Mouse (Mus musculus) lung, embryonic 14.5 days (tissue): ENCODE data around the gene Gpr12. TPM values are rescaled to one million over a fixed set of nuclear protein-coding genes. Genes with fewer than 3 reads are reported as not detected.

Experiments used
- ATAC-seq: fragments of 200-750 bp; cut with Nextera tagmentation; 2 replicates; pipeline ENCODE4 v1.8.0; 2017; ENCODE audit warnings: mild to moderate bottlenecking, moderate TSS enrichment, moderate library complexity; ENCODE audit not compliant: insufficient read depth
- DNase-seq: peaks from one replicate; pipeline ENCODE4 v3.0.0-alpha.2; 2015
- H3K27ac ChIP-seq: fragments of 300-500 bp; sonication (generic); 2 replicates; pipeline ENCODE4 v1.5.1; 2014; ENCODE audit warnings: low read depth, mild to moderate bottlenecking, moderate library complexity
- H3K27me3 ChIP-seq: fragments of 300-500 bp; sonication (generic); 2 replicates; pipeline ENCODE4 v1.6.1; 2014; ENCODE audit warnings: low read length, control low read depth; ENCODE audit not compliant: insufficient read depth
- H3K36me3 ChIP-seq: fragments of 300-500 bp; sonication (generic); 2 replicates; pipeline ENCODE4 v1.6.1; 2014; ENCODE audit warnings: control low read depth; ENCODE audit not compliant: insufficient read depth
- H3K4me1 ChIP-seq: fragments of 300-500 bp; sonication (generic); 2 replicates; pipeline ENCODE4 v1.6.1; 2014; ENCODE audit warnings: antibody characterized with exemption, control low read depth; ENCODE audit not compliant: insufficient read depth
- H3K4me2 ChIP-seq: fragments of 300-500 bp; sonication (generic); 2 replicates; pipeline ENCODE4 v1.6.1; 2014; ENCODE audit warnings: mild to moderate bottlenecking
- H3K4me3 ChIP-seq: fragments of 300-500 bp; sonication (generic); 2 replicates; pipeline ENCODE4 v1.5.1; 2014; ENCODE audit warnings: low read depth, low read length
- H3K9ac ChIP-seq: fragments of 300-500 bp; sonication (generic); 2 replicates; pipeline ENCODE4 v1.6.1; 2014
- H3K9me3 ChIP-seq: fragments of 300-500 bp; sonication (generic); 2 replicates; pipeline ENCODE4 v1.6.1; 2016; ENCODE audit warnings: low read depth, low read length, control low read depth
- CTCF ChIP-seq: IDR thresholded peaks from 2 replicates; pipeline ENCODE4 v1.5.1; 2016; ENCODE audit warnings: antibody characterized with exemption, low read depth
- WGBS: fragments of 180-500 bp; shearing (Covaris S2); extraction: QIAGEN DNeasy Blood & Tissue Kit; methylation state at CpG from one replicate; pipeline ENCODE4 v1.1.7; 2014; 5-methylcytosine and 5-hydroxymethylcytosine counted together
- polyA plus RNA-seq: library from polyadenylated mRNA; unstranded; fragments of >200 nt; fragmentation: Nextera tagmentation; extraction: Ambion mirVana; gene quantifications from 2 replicates; pipeline ENCODE4 v1.2.1, GENCODE M21; 2014

The Gpr12 gene
- not detected in 2 replicates for polyA plus RNA-seq

DNA sequence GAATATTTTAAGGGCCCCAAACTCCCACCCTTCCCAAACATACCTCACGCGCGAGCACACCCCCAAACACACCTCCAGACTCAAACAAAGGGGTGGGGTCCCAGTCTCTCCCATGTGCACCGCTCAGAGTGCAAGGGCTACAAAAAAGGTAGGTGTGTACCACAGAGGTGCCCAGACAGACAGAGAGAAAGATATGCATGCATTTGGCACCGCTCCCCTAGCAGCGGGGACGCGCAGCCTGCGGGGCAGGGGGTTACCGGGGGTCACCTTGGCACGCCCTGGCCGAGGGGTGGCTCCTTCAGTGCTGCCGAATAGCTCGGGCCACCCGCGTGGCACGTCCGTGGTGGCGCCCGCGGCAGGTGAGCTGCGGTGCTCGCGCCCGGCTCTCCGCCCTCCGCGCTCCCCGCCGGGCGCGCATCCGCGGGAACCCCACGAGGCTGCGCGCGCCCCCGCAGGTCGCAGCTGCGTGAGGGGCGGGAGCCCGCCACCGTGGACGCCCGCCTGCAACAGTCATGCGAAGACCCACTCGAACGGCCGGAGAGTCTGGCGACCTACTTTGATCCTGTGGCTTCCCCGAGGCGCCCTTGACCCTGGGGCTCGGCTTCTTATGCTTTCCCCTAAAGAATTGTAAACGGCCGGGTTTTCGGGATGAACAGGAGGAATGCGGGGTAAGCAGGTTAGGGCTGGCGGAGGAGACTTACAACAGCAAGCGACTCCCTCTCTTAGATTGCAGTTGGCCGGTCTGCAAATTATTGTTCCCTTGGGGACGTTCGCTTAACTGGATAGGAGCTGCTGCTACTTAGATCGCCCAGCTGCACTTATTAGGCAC, at the start of gene Gpr12:
Gpr12 (minus strand) TSS at position 762 of the 829 bp plus-strand sequence.
- ATAC-seq (peak; percentile 44; the same call in 1 of the 2 replicates), DNase-seq (peak; percentile 50)
- H3K9me3 ChIP-seq: no peaks in the 10 kb centered on the region
- peak within 1 kb of the TSS; percentile 43 for H3K4me3 ChIP-seq
- no peak for TF ChIP-seq CTCF
- 1% methylated on average over 64 of the region's 64 CpGs for WGBS
- H3K4me1 ChIP-seq: no peaks in the 10 kb centered on the region
- peak within 1 kb of the TSS; percentile 13; the same call in 1 of the 2 replicates for H3K9ac ChIP-seq
- peak within 1 kb of the TSS; percentile 78 for H3K4me2 ChIP-seq
- no peaks in the 10 kb centered on the region for H3K36me3 ChIP-seq
- H3K27ac ChIP-seq: no peak within 1 kb of the TSS
- peaks cover 44% of the 10 kb centered on the region for H3K27me3 ChIP-seq

DNA sequence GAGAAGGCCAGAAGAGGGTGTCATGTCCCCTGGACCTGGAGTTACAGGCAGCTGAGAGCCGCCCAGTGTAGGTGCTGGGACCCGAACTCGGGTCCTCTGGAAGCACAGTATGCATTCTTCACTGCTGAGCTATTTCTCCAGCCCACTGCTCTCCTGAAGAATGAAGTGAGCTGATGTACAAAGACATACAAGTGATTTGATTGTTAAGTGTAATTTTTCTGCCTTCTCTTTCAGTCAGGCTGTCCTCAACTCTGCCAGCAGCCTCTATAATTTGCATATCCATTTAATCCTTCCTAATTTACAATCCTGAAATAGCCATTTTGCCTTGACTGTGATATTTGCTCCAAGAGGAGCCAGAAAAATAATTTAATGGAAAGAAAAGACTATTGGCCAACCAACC, 46.6 kb upstream of the Gpr12 start:
- no peak for TF ChIP-seq CTCF
- Histone ChIP-seq H3K9ac (no peak overlapping the region), H3K4me1 (no peaks in the 10 kb centered on the region), H3K36me3 (no peaks in the 10 kb centered on the region), H3K27ac (no peak overlapping the region), H3K4me3 (no peak overlapping the region), H3K27me3 (no peaks in the 10 kb centered on the region), H3K4me2 (no peak overlapping the region), H3K9me3 (no peaks in the 10 kb centered on the region)
- 69% methylated on average over 3 of the region's 3 CpGs for WGBS
- ATAC-seq (no peak), DNase-seq (no peak)

DNA sequence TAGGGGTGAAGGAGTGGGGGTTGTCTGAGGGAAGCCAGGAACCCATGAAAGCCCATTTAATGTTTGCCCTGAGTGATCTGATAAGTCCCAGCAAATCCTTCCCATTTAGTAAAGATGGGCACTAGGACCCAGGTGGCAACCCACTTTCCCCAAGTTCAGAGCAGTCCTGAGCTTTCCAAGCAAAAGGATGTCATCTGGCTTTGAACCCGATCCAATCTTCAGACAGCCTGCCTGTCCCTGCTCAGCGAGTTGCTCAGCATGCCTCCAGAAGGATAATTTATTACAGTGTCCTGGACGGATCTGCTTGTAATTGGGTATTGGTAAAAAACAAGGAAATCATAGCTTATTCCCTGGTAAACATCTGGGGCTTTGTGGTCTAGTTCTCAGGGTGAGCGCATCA, 45.9 kb upstream of the Gpr12 start:
- Histone ChIP-seq H3K9ac (no peak overlapping the region), H3K4me2 (no peak overlapping the region), H3K4me1 (no peaks in the 10 kb centered on the region), H3K27me3 (no peaks in the 10 kb centered on the region), H3K9me3 (no peaks in the 10 kb centered on the region), H3K27ac (no peak overlapping the region), H3K4me3 (no peak overlapping the region), H3K36me3 (no peaks in the 10 kb centered on the region)
- ATAC-seq (no peak), DNase-seq (no peak)
- no peak for TF ChIP-seq CTCF
- 26% methylated on average over 4 of the region's 4 CpGs for WGBS

DNA sequence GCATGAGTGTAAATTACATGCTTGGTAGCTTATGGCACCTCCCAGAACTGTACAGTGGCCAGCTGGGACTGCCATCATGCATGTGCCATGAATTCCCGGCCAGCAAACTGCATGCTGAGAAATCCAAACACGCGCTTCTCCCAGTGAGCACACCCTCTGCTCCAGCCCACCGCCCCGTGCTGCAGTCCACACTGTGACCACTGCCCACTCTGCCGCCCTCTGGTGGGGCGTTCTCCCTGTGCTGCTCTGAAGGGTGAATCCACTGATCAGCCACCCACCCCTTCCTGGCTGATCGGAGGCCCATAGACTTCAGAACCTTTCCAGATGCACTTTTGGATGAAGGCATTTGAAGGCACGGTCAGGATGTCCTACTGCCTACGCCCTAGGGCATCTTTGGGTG, 44.6 kb upstream of the Gpr12 start:
- WGBS: 71% methylated on average over 10 of the region's 10 CpGs
- no peak for TF ChIP-seq CTCF

GRCm38 (mm10) chr5:146628804-146629203, 43.8 kb upstream of the Gpr12 start:
- no peaks in the 10 kb centered on the region for H3K9me3 ChIP-seq
- WGBS: 77% methylated on average over 1 of the region's 1 CpGs
- no peak for TF ChIP-seq CTCF
- H3K4me2 ChIP-seq: no peak overlapping the region
- H3K9ac ChIP-seq: no peak overlapping the region
- no peak overlapping the region for H3K27ac ChIP-seq
- no peak for DNase-seq
- H3K4me1 ChIP-seq: no peaks in the 10 kb centered on the region
- no peak overlapping the region for H3K4me3 ChIP-seq
- ATAC-seq: no peak
- H3K36me3 ChIP-seq: no peaks in the 10 kb centered on the region
- no peaks in the 10 kb centered on the region for H3K27me3 ChIP-seq

More for the DNA sequence above, 44.6 kb upstream of the Gpr12 start:
- DNase-seq (no peak), ATAC-seq (no peak)
- Histone ChIP-seq H3K27me3 (no peaks in the 10 kb centered on the region), H3K27ac (no peak overlapping the region), H3K9me3 (no peaks in the 10 kb centered on the region), H3K4me1 (no peaks in the 10 kb centered on the region), H3K4me3 (no peak overlapping the region), H3K4me2 (no peak overlapping the region), H3K9ac (no peak overlapping the region), H3K36me3 (no peaks in the 10 kb centered on the region)

DNA sequence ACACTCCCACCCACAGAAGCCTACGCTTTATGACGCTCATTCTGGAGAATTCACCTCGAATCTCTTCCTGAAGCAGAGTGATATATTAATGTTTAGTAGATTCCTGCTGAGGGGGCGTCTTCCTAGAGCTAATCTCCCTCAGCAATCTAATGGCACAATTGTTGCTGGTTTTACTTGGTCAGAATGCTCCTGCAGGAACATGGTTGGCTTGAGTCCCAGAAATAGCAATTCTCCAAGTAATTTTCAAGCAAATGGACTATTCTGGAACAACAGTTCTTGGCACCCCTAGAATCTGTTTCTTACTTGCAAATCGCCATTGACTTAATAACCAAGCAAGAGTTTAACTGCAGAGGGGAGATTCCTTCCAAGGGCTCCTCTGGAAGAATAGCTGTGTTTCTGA, 42.9 kb upstream of the Gpr12 start:
- ATAC-seq: no peak
- no peaks in the 10 kb centered on the region for H3K4me1 ChIP-seq
- H3K4me3 ChIP-seq: no peak overlapping the region
- 53% methylated on average over 5 of the region's 5 CpGs for WGBS
- no peak overlapping the region for H3K9ac ChIP-seq
- H3K36me3 ChIP-seq: no peaks in the 10 kb centered on the region
- H3K27ac ChIP-seq: no peak overlapping the region
- TF ChIP-seq CTCF: no peak
- H3K9me3 ChIP-seq: no peaks in the 10 kb centered on the region
- peak; percentile 7 for DNase-seq
- no peak overlapping the region for H3K4me2 ChIP-seq
- no peaks in the 10 kb centered on the region for H3K27me3 ChIP-seq

GRCm38 (mm10) chr5:146625635-146626311, 40.7 kb upstream of the Gpr12 start:
- TF ChIP-seq CTCF: no peak
- 63% methylated on average over 6 of the region's 6 CpGs for WGBS
- H3K4me2 ChIP-seq: no peak overlapping the region
- H3K9ac ChIP-seq: no peak overlapping the region
- ATAC-seq: no peak
- H3K4me3 ChIP-seq: no peak overlapping the region
- H3K36me3 ChIP-seq: no peaks in the 10 kb centered on the region
- no peaks in the 10 kb centered on the region for H3K4me1 ChIP-seq
- H3K9me3 ChIP-seq: no peaks in the 10 kb centered on the region
- H3K27ac ChIP-seq: no peak overlapping the region
- no peak for DNase-seq
- H3K27me3 ChIP-seq: no peaks in the 10 kb centered on the region
